Mouse (Mus musculus) megakaryocyte, embryonic 14.5 days (primary cell): ENCODE data around the gene Lrrc3c.

Source experiments
- FLI1 ChIP-seq: IDR thresholded peaks from 2 replicates; pipeline ENCODE4 v1.6.1; 2012; ENCODE audit warnings: low read length, inconsistent platforms, mixed read lengths
- GATA1 ChIP-seq: IDR thresholded peaks from 3 replicates; pipeline ENCODE4 v1.6.1; 2012; ENCODE audit warnings: mixed read lengths, low read length, inconsistent platforms, borderline replicate concordance

DNA sequence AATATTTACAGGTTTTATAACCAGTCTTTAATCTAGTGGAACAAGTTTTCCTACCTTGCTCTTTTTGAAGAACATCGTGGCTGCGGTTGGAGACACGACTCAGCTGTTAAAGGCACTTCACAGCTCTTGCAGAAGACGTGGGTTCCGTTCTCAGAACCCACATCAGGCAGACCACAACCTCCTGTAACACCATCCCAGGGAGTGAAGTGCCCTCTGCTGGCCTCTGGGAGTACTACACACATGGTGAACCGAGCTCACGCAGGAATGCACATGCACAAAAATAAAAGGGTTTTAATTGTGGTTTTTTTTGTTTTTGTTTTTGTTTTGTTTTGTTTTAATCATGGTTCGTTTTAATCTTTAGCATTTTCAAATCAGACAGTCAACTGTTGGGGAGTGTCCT, 29.8 kb upstream of the Lrrc3c start:
- TF ChIP-seq GATA1 (no peak), FLI1 (no peak)
